Mouse (Mus musculus) bone marrow, adult 2 months (tissue): ENCODE data around the gene Gas7.

Source experiments
- CTCF ChIP-seq: fragments of 200-500 bp; IDR thresholded peaks from 2 replicates; pipeline ENCODE4 v1.5.1; 2011; ENCODE audit warnings: low read length, control low read depth; ENCODE audit not compliant: control insufficient read depth, insufficient read depth
- POLR2A ChIP-seq: fragments of 200-500 bp; IDR thresholded peaks from 2 replicates; pipeline ENCODE4 v1.6.1; 2011; ENCODE audit warnings: low read depth, mild to moderate bottlenecking, control low read depth, low read length, borderline replicate concordance; ENCODE audit not compliant: control insufficient read depth

GRCm38 (mm10) chr11:67488156-67488555 lies 32.9 kb downstream of the Gas7 start:
- no peak for TF ChIP-seq CTCF
- TF ChIP-seq POLR2A, result no peak
